Mouse (Mus musculus) E14TG2a.4 (cell line): ENCODE measurements around the gene Otud7a.

Experiments
- CTCF ChIP-seq: conservative IDR thresholded peaks from 2 replicates; pipeline ENCODE4 v1.5.1; 2014; ENCODE audit warnings: low read length
- NANOG ChIP-seq: IDR thresholded peaks from 2 replicates; pipeline ENCODE4 v1.6.1; 2014; ENCODE audit warnings: borderline replicate concordance, low read length, mixed read lengths

GRCm38 (mm10) chr7:63780821-63781220 is 336.3 kb downstream of the Otud7a start:
- TF ChIP-seq NANOG (no peak), CTCF (no peak)
